ENCODE assay signal across 16 mouse cellular contexts in genomic region chr13:60644457-60644889, GRCm38 (mm10). TPM values are rescaled to one million over a fixed set of nuclear protein-coding genes. Genes with fewer than 3 reads are reported as not detected.
DNase-seq lines count a peak whose midpoint lies in the region; ATAC-seq and TF ChIP-seq lines count a peak whose summit lies in the region.
"Had no signal": no experiment of that assay in that cellular context is flagged by ENCODE, and none has a peak within 500 bp of the region (broad histone marks: within the 10 kb centered on the region; RNA-seq: fewer than 3 reads in every experiment).

No protein-coding gene starts in this region.

- no peak overlapping the region for H3K4me2 ChIP-seq in forebrain, postnatal 0 days (ENCODE audit: low read depth)
- H3K4me2 ChIP-seq in forebrain, embryonic 14.5 days (ENCODE audit: low read length) = no peak overlapping the region
- H3K4me2 ChIP-seq in heart, postnatal 0 days (ENCODE audit: low read depth, low read length) = no peak overlapping the region
- H3K4me2 ChIP-seq: hindbrain, embryonic 12.5 days; liver, embryonic 13.5 days; midbrain, embryonic 12.5 days had no signal

- TF ChIP-seq CTCF in forebrain, postnatal 0 days (IDR thresholded peaks at IDR 0.05; ENCODE audit: low read depth) = no peak
- no peak for TF ChIP-seq CTCF in lung, adult 2 months (IDR thresholded peaks at IDR 0.05; ENCODE audit: insufficient read depth, low read length)
- TF ChIP-seq CTCF in heart, postnatal 0 days (IDR thresholded peaks at IDR 0.05; ENCODE audit: low read depth) = no peak

- ATAC-seq in forebrain, postnatal 0 days = peak; percentile 36; the same call in 1 of the 2 replicates
- ATAC-seq in forebrain, embryonic 14.5 days = no peak
- peak; percentile 72 for ATAC-seq in heart, postnatal 0 days (ENCODE audit: insufficient read depth, low read depth)
- ATAC-seq in megakaryocyte-erythroid progenitor cell, adult 5-6 weeks (replicated peaks; ENCODE audit: low FRiP score, low TSS enrichment, poor library complexity, severe bottlenecking) = 0 out of 2 replicates have a peak, but pooled peaks have one; percentile 43
- ATAC-seq: activated CD4-positive, CD25-positive, alpha-beta regulatory T cell, adult 4 months had no signal

- H3K9ac ChIP-seq in forebrain, postnatal 0 days = no peak overlapping the region
- no peak overlapping the region for H3K9ac ChIP-seq in forebrain, embryonic 14.5 days (ENCODE audit: low read length)
- H3K9ac ChIP-seq in heart, postnatal 0 days (replicated peaks; ENCODE audit: low read depth, low read length) = no peak overlapping the region
- H3K9ac ChIP-seq: hindbrain, embryonic 12.5 days; liver, embryonic 13.5 days; midbrain, embryonic 12.5 days had no signal

- no peak for DNase-seq in forebrain, postnatal 0 days
- DNase-seq in forebrain, embryonic 14.5 days (ENCODE audit: low spot score) = no peak
- DNase-seq in lung, adult 18-20 months = peak; percentile 42 to 68
- DNase-seq in lung, adult 2 months = no peak
- DNase-seq in heart, postnatal 0 days (ENCODE audit: low spot score) = peak; percentile 51
- no peak for DNase-seq in MN1 (ENCODE audit: low spot score)
- DNase-seq in adrenal gland, postnatal 25 days = no peak
- DNase-seq: cerebellum, adult 9-11 months; kidney, adult 2 months; liver, embryonic 13.5 days; spleen, adult 18-20 months had no signal

- H3K4me1 ChIP-seq in forebrain, postnatal 0 days (ENCODE audit: insufficient read depth) = no peaks in the 10 kb centered on the region
- H3K4me1 ChIP-seq in forebrain, embryonic 14.5 days (ENCODE audit: control insufficient read depth, insufficient read depth, low read length) = peaks cover 3% of the 10 kb centered on the region; the same call in 1 of the 2 replicates
- H3K4me1 ChIP-seq in lung, adult 2 months (ENCODE audit: control insufficient read depth, insufficient read depth, low read length) = peaks cover 14% of the 10 kb centered on the region
- H3K4me1 ChIP-seq in heart, postnatal 0 days (ENCODE audit: control insufficient read depth, insufficient read depth) = 0 out of 2 replicates have a peak, but pooled peaks cover 4% of the 10 kb centered on the region
- H3K4me1 ChIP-seq: hindbrain, embryonic 12.5 days had no signal

- no peaks in the 10 kb centered on the region for H3K27me3 ChIP-seq in forebrain, postnatal 0 days (ENCODE audit: insufficient read depth, low read length)
- H3K27me3 ChIP-seq in forebrain, embryonic 14.5 days (replicated peaks; ENCODE audit: control insufficient read depth, insufficient read depth, low read length) = no peaks in the 10 kb centered on the region
- no peaks in the 10 kb centered on the region for H3K27me3 ChIP-seq in heart, postnatal 0 days (ENCODE audit: control insufficient read depth, insufficient read depth, low read length)
- H3K27me3 ChIP-seq: hindbrain, embryonic 12.5 days; liver, embryonic 13.5 days; midbrain, embryonic 12.5 days had no signal

- TF ChIP-seq POLR2A in lung, adult 2 months (IDR thresholded peaks at IDR 0.05; ENCODE audit: borderline replicate concordance, extremely low read depth, low read depth, low read length) = no peak

- no peak overlapping the region for H3K4me3 ChIP-seq in forebrain, postnatal 0 days (ENCODE audit: low read depth, low read length)
- H3K4me3 ChIP-seq in forebrain, embryonic 14.5 days (ENCODE audit: low read depth, low read length) = no peak overlapping the region
- H3K4me3 ChIP-seq in lung, adult 2 months (replicated peaks; ENCODE audit: extremely low read depth, low read depth, low read length) = no peak overlapping the region
- H3K4me3 ChIP-seq in heart, postnatal 0 days (ENCODE audit: low read depth, low read length) = no peak overlapping the region
- H3K4me3 ChIP-seq: hindbrain, embryonic 12.5 days; left cerebral cortex, adult 2 months; liver, embryonic 13.5 days; midbrain, embryonic 12.5 days had no signal

- H3K36me3 ChIP-seq in forebrain, postnatal 0 days (ENCODE audit: insufficient read depth) = no peaks in the 10 kb centered on the region; the same call in 1 of the 2 replicates
- H3K36me3 ChIP-seq in forebrain, embryonic 14.5 days (ENCODE audit: control insufficient read depth, insufficient read depth, low read length) = 0 out of 2 replicates have a peak, but pooled peaks cover 2% of the 10 kb centered on the region
- no peaks in the 10 kb centered on the region for H3K36me3 ChIP-seq in heart, postnatal 0 days (replicated peaks; ENCODE audit: control insufficient read depth, insufficient read depth, low read length)
- H3K36me3 ChIP-seq: liver, embryonic 13.5 days had no signal

- H3K27ac ChIP-seq in forebrain, postnatal 0 days (ENCODE audit: low read depth, low read length) = no peak overlapping the region
- H3K27ac ChIP-seq in forebrain, embryonic 14.5 days (ENCODE audit: low read depth, low read length) = no peak overlapping the region
- H3K27ac ChIP-seq in heart, postnatal 0 days (ENCODE audit: low read depth) = 0 out of 2 replicates have a peak overlapping the region, but pooled peaks have one; percentile 0
- H3K27ac ChIP-seq: hindbrain, embryonic 12.5 days; left cerebral cortex, adult 2 months; liver, embryonic 13.5 days; midbrain, embryonic 12.5 days had no signal

- 80% methylated on average over 5 of the region's 5 CpGs for WGBS in forebrain, postnatal 0 days
- 89% methylated on average over 5 of the region's 5 CpGs for WGBS in forebrain, embryonic 14.5 days
- 35% methylated on average over 5 of the region's 5 CpGs for WGBS in lung, adult 2 months
- 35% methylated on average over 5 of the region's 5 CpGs for WGBS in heart, postnatal 0 days

- no peaks in the 10 kb centered on the region for H3K9me3 ChIP-seq in forebrain, postnatal 0 days (ENCODE audit: low read length)
- no peaks in the 10 kb centered on the region for H3K9me3 ChIP-seq in forebrain, embryonic 14.5 days (replicated peaks; ENCODE audit: control insufficient read depth, low read length)
- H3K9me3 ChIP-seq in heart, postnatal 0 days (replicated peaks; ENCODE audit: control insufficient read depth, low read length) = no peaks in the 10 kb centered on the region
- H3K9me3 ChIP-seq: hindbrain, embryonic 12.5 days; liver, embryonic 13.5 days; midbrain, embryonic 12.5 days had no signal

- no peak for TF ChIP-seq EP300 in heart, postnatal 0 days (IDR thresholded peaks at IDR 0.05; ENCODE audit: low read depth)

RNA-seq across cellular contexts. Expression of gene Dapk1, which starts 42.7 kb away (rescaled TPM):
- 67.1 and 72.6 TPM in 2 replicates for total RNA-seq in forebrain, postnatal 0 days (2014; rRNA removed)
- polyA plus RNA-seq in forebrain, postnatal 0 days (2015; fragmentation: Nextera tagmentation; extraction: Ambion mirVana) = 25.9 and 35.6 TPM in 2 replicates
- polyA plus RNA-seq in forebrain, embryonic 14.5 days (2014; fragmentation: Nextera tagmentation; extraction: Ambion mirVana) = 34.1 and 43.3 TPM in 2 replicates
- polyA plus RNA-seq in lung, adult 2 months (2012; rRNA removed) = 94.1 and 96.9 TPM in 2 replicates
- 17.3 and 20.7 TPM in 2 replicates for total RNA-seq in heart, postnatal 0 days (2014; rRNA removed; ENCODE audit: low replicate concordance)
- polyA plus RNA-seq in heart, postnatal 0 days (2015; fragmentation: Nextera tagmentation; extraction: Ambion mirVana) = 6.1 TPM in 2 replicates
- 13.9 and 19.9 TPM in 2 replicates for total RNA-seq in megakaryocyte-erythroid progenitor cell, adult 5-6 weeks (2014; fragmentation: Nextera tagmentation)
- 8.2 and 10.4 TPM in 2 replicates for total RNA-seq in megakaryocyte-erythroid progenitor cell, adult 5-6 weeks (2017)
- 10.8 and 11.5 TPM in 2 replicates for total RNA-seq in adrenal gland, postnatal 25 days (2021)

Comparison
In these comparisons a context has a peak if more than half of its experiments do, and no peak if none do; other contexts are left out.
1. DNase-seq: peak in lung, adult 18-20 months (2 of 2) and heart, postnatal 0 days (single experiment); none in forebrain, postnatal 0 days (single experiment), forebrain, embryonic 14.5 days (single experiment), lung, adult 2 months (single experiment), MN1 (single experiment) and adrenal gland, postnatal 25 days (single experiment).